Mouse (Mus musculus) cerebellum, postnatal 36 days (tissue): ENCODE measurements around the gene Tspan4.

ENCODE experiments used
- DNase-seq, 2 experiments: peaks; one replicate each; pipeline ENCODE4 v3.0.0; 2021 to 2022; ENCODE audit warnings: mixed read lengths in 2 of 2

Gene Tspan4

DNA sequence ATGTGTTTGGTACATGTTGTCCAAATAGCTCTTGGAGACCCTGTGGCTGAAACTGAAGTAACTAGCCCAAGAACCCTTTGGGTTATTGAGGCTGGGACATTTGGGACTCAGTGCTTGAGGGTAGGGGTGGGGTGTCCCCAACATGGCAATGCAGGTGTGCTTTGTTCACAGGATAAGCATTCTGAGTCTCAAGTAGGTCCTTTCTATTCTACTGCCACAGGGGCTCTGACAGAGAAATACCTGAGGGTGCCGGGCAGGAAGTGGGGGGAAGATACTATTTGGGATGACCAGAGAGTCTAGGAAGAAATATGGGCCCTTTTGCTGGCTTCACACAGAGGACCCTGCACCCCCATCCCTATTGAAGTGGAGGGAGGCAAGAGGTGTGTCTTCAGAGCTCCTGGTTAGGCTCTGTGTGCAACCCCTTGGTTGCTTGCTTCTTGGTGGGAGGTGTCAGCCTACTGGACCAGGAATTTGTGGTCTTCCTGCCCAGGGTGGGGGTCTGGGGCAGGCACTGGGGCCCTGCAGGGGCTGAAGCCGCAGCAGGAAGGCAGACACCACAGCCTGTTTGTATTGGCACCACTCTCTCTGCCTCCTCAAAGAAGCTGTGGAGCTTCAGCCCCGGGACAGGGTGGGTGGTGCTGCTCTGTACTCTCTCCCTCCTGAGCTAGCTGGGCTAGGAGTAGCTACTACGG, 2.7 kb downstream of the Tspan4 start:
- no peak for DNase-seq

DNA sequence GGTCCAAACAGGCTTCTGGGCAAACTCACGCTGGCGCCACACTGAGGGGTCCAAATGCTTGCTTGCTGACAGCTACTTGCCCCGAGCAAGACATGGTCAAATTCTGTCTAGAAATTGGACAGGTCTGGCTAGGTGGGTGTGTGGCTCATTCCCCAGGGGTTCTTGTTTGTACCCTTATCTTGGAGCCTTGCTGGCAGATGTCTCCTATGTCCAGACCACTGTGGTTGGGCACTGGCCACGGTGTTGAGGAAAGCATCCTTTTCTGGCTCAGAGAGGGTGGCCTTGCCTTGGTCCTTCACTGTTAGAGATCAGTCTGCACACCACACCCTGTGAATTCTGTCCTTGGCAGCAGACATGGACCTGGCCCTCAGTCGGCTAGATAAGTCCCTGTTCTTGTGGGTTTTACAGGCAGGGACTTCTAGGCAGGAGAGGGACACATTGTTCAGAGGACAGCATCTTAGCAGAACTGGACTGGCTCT, 3.3 kb downstream of the Tspan4 start:
- no peak for DNase-seq

DNA sequence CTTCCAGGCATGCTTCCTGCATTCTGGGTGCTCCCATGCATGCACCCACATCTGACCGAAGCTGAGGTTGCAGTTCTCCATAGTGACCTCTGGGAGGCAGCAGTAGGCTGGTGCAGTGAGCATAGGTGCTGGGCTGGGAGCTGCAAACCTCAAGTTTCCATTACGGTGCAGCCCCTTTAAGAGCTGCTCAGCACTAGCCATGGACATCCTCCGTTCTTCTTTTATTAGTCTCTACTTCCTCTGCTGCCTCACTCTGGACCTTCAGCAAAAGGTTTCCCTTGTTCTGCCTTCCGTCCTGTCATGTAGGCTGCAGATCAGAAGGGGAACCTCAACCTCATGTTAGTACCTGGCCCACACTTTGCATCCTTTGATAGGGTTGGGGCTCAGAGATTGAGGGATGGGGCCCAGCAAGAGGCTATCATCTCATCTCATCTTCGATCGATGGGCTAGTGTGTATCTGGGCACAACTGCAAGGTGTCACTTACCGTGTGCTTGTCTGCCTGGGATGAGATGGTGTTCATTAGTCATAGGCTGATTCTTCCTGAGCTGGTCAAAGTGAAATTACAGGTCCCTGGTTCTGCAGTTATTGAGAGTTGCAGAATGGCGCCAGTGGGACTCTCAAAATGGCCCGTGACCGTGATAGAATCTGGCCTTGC, 5.9 kb downstream of the Tspan4 start:
- DNase-seq, result peak; percentile 79 to 88

DNA sequence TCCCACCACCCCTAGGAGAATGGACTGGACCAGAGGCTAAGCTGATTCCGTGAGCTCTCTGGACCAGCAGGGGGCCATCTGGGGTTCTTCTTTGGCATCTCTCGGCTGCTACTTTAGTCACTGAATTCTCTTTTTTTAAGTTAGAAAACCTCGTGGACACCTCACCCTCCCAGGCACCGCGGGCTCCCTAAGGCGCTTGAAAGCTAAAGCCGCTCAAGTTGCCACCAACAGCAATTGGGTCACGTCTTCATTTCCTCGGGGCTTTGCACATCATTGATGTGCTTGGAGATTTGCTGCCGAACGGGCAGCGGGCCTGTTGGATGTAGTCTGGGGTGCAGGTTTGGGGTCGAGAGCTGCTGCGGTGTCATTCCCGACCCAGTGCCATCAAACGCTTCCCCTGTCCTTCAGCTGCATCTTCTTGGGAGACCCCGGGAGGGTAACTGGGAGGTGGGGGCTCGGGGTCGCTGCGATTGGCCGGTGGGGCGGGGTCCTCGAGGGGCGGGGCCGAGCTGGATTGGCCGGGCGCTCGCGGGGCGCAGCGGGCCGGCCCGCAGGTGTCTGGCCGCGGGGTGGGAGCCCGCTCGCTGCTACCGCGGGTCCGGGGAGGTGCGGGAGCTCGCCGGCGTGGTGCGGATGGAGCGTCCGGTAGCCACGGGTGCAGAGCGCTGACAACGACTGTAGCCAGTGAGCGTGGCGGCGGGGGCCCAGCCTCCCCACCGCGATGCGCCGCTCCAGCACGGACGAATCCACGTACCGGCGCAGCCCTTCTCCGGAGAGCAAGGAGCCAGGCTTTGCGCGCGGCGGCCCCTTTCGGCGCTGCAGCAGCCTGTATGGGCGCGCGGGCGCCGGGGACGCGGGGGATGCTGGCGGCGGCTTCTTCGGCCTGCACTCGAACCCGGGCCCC, 6.7 kb downstream of the Tspan4 start:
- peak; percentile 74 to 82 for DNase-seq

DNA sequence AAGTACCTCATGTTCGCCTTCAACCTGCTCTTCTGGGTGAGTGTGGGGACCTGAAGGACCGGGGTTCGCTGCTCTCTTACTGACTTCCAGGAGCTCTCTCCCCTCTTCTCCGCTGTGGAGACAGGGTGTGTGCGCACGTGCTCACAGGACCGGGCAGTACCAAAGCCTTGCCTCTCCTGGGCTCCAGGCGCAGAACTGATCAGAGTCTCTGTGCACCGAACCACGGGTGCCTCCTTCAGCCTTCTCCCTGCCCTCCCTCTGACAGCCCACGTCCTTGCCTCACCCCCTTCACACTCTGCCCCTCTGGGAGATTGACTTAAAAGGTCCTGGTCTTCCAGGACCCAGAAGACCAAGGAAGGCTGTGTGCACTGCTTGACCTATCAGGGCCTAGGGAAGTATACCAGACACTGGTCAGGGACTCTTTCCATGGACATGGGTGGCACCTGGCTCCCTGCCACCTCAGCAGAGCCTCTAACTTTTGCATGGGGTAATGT, 7.5 kb downstream of the Tspan4 start:
- peak in 1 of 2 experiments; percentile 49 for DNase-seq

DNA sequence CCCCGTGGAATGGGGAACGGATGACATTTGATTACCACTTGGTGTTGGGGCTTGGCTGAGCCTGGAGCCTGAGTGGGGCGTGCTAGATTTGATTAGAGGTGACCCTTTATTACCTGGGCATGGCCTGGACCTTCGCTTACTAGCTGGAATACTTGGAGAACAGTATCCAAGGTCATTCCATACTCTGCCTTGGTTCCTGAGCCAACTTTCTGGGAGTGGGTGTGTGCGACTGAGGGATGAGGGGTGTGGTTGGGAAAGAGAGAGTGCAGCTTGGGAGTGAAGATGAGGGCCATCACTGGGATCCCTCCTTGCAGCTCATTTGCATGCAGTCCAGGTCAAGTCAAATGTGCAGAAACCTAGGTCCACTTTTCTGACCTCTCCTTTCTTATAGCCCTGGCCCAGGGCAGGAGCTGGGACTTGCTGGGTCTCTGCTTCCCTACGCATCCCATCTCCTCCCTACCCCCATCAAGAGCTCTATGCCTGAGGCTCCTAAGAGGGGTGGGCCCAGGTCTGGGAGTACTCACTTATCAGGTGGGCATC, 8.1 kb downstream of the Tspan4 start:
- DNase-seq, result no peak

DNA sequence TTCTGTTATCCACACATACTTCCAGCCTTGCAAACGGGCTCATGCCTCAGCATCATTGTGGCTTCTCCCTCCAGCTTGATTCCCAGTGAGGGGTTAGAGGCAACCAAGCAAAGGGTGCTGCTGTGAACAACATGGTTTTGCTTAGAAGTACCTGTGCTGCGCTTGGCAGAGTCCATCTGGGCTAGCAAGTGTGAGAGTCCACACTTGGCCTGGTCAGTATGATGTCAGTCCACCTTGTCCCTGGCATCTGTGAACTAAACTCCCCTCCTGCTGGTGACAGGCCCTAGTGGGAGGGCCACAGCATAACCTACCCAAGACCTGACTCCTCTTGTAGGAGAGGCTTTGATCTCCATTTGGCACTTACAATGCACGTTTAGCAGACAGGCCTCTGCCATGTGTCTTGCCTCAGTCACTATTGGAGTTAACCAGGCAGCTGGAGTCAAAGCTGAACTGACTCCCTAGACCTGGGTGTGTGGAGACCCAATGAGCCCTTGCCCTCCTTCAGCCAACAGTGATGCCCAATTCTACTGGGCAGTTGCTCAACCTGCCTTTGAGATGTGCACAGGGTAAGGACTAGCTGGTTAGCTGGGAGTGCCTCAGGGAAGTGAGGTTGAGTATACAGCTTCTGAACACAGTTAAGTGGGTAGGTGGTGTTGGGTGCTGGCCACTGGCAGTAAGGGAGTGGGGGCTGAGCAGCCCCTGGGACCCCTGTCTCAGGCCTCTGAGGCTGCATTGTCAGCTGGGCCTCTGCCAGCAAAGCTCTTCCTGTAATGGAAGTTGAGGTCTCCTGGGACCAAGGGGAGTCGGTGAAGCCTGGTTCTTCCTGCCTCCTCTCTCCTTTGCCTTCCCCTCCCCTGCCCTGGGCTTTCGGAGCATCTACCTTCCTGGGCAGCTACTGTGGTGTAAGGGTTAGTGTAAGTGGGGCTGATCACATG, 9.4 kb downstream of the Tspan4 start:
- DNase-seq, result peak in 1 of 2 experiments; percentile 46

DNA sequence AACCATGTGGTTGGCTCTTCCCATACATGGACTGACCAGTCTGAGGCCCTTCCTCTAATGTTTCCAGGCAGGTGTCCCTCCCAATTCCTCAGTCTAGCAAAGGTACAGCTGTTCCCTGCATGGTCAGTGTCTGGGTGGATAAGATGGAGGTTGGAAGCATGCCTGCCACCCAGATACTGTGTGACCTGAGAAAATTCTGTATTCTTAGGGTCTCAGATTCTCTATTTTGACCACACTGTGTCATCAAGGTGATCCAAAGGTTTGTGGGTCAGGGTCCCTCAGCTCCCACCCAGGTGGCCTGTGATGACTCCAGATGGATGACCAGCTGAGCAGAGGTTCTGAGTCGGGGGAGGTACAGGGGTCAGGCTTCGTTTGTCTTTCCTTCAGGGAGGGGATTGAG, 10.1 kb downstream of the Tspan4 start:
- no peak for DNase-seq

DNA sequence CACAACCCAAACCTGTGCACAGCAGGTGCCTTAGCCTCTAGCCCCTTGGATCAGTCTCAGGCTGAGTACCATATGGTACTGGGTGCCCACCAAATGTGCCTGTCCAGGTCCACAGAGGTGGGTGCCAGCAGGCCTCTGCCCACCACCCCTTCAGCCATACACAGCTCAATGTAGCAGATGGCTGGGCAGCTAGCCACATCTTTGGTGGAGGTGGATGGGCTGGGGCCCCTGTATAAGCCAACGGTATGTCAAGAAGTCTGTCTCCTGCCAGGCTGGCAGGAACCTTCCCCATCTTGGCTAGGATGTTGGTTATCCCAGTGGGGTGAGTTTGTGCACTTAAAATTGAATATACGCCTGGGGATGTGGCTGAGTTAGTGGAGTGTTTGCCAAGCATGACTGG, 10.6 kb downstream of the Tspan4 start:
- DNase-seq, result peak; percentile 96 to 97

DNA sequence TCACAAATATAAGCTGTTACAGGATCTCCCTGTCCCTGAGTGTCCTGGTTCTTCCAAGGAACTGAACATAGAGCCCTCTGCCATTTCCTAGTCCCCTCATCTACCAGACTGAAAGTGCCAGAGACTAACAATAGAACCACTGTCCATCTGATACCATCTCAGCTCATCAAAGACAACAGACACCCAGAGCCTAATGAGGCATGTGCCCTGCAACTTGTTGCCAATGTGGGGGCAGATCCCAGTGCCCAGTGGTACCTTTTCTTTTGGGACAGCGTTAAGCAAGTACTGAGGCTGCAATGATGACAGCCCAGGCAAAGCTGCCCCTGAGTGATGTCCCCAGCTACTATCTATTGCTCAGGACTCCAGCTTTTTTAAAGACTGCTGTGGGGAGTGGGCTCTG, 11.2 kb downstream of the Tspan4 start:
- DNase-seq, result peak in 1 of 2 experiments; percentile 47

DNA sequence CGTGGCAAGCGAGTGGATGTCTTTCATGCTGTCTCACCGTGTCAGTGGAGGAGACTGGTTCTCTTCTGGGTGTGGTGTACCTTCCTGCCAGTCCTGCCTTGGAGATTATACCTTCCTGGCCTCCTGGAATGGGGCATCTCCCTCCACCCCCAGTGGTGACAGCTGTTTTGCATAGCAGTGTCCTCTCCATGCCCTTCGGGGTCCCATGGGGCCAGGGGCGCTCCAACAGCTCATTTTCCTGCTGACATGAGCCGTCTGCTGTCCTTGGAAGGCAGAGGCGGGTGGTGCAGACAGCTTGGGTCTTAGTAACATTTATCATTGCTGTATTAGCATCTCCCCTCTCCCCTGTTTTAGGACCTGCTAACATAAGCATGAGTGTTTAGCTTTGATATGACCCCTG, 12.1 kb downstream of the Tspan4 start:
- no peak for DNase-seq

DNA sequence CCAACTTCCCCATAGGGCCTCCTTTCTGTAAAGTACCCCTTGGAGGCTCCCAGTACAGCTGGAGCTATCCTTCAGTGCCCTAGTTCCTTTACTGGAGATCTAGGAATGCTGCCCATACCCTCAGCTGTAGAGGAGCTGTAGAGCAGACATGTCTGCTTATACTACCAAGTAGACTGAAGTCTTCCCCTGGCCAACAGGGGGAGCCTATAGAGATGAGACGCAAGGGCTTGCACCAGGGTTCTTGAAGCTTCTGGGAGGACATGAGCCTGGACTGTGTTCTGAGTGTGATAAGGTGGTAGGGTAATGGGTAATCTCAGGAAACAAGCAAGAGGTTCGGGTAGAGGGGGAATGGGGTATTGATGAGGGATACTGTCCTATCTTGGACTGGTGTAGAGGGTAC, 16.1 kb downstream of the Tspan4 start:
- no peak for DNase-seq

DNA sequence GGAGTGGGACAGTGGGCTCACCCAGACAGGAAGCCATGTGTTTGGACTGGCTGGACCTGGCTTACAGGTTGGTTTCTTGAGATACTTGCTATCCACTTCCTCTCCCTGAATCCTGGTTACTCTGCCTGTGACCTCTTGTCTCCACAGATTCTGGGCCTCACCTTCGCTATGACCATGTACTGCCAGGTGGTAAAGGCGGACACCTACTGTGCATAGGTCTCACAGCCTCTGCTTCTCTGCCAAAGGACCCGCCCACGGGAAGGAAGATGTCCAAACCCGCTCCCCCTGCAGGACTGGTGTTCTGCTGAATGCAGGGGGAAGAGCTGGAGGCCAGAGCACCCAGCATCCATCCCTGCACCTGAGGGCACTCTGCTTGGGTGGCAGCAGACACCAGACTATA, 17.7 kb downstream of the Tspan4 start:
- DNase-seq, result peak; percentile 64 to 68

DNA sequence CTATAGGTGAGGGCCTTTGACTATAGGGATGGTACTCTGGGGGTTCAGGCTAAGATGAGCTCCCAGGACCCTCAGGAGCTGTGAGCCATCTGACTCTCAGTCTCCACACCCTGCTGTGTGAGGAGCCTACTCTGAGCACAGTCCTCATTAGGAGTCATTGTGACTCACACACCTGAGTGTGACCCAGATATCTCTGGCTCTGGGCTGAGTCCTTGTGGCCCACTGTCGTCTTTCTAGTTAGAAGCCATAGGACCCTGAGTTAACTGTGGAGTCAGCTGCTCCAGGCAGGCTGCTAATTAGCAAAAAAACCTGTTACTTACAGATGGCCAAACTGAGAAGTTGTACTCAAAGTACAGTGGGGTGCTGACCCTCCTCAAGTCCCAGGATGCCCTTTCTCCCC, 18.7 kb downstream of the Tspan4 start:
- DNase-seq, result peak; percentile 11 to 38

DNA sequence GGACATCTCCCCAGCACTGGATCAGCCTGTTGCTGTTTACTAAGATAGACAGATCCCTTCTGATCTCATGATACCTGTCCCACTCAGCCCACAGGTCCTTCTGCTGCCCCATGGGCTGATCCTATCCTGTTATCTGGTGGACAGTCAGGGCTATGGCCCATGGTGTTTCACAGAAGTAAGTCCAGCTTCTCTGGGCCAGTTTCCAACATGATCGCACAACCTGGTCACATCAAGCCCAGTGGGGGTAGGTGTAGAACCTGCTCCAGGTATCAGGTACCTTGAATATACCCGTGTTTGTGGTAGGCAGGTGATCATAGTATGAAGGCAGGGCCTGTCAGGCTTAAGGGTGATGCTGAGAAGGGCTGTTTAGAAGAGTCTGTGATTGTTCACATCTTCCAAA, 20.3 kb downstream of the Tspan4 start:
- DNase-seq, result peak; percentile 15 to 34

DNA sequence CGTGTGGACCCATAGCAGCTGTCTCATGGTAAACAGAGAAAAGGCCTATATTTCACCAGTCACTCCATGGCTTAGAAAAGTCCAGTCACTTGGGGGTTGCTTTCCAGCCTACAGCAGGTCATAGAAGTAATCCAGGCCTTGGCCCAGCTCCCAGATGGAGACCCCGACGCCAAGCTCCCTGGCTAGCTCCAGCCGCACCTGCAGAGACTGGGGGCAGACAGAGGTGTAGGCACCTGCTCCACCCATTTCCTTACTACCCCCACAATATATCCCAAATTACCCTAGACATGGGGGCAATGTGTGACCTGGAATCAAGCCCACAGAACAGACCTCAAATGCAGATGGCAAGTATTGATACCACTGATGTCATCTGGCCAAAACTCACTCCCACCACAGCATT, 20.9 kb downstream of the Tspan4 start:
- no peak for DNase-seq

DNA sequence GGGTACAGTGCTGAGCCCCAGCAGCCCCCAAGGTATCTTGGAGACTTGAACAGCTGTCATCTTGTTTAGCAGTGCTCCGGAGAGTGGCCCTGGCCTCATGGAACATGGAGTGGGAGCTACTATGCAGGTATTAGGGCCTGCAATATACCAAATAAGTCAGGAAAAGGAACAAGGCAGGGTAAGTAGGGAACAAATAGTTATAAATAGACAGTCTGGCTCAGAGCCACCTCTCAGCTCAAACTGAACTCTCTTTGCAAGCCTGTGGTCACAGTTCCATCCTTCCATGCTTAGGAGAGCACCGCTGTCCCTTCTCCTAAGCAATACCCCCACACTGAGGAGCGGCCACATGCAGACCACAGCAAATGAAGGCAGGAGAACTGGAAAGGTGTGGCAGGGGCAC, 22.6 kb downstream of the Tspan4 start:
- peak in 1 of 2 experiments; percentile 34 for DNase-seq

DNA sequence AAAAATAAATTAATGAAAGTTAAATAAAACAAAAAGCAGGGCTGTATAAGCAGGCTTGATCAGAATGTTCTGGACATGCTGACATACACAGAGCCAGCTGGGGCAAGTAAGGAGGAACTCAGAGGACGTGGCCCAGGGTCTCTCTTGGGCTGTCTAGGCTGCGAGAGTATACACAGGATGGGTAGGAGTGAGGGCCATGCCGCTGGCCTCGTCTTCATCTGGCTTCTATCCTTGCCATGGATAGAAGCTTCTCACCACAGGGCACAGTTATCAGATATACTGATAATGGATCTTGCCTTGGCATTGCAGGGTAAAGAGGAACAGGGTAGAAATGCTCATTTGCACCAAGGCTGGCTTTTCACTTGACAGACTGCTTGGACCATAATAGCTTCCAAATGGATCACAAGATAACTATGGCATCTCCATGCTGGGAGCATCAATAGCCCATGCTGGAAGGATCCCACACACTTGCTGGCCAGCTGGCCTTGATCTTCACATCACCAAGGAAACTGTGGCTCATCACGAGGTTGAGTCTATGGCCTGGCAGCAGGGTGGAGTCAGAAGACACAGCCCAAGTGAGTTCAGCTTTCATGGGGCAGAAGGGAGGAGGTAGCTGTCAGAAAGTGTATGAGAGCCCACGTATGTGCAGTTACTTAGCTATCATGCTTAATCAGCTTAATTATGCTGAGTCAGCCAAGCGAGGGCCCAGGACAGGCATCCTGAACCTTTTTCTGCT, 26.9 kb downstream of the Tspan4 start:
- peak in 1 of 2 experiments; percentile 35 for DNase-seq

DNA sequence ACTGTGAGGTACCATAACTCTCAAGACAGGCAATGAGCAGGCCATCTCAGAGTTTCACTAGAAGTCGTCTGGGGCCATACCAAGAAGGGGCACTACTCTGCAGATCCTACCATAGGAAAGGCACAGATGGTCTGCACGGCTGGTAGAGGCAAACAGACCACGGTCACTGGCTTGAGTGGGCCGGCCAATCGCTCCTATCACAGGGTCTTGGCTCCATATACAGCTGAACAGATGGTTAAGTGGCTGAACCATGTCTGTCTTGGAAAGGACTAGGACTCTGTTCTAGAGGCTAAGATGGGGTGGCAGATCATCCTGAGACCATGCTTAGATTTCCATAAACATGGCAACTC, 27.5 kb downstream of the Tspan4 start:
- DNase-seq, result peak; percentile 73

DNA sequence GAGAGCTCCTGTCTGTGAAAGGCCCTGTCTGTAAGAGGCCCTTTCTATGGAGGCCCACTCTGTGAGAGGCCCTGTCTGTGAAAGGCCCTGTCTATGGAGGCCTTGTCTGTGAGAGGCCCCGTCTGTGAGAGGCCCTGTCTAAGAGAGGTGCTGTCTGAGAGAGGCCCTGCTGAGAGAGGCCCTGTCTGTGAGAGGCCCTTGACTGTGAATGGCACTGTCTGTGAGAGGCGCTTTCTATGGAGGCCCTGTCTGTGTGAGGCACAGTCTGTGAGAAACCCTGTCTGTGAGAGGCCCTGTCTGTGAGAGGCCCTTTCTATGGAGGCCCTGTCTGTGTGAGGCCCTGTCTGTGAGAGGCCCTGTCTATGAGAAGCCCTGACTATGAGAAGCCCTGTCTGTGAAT, 31.2 kb downstream of the Tspan4 start:
- DNase-seq, result no peak

DNA sequence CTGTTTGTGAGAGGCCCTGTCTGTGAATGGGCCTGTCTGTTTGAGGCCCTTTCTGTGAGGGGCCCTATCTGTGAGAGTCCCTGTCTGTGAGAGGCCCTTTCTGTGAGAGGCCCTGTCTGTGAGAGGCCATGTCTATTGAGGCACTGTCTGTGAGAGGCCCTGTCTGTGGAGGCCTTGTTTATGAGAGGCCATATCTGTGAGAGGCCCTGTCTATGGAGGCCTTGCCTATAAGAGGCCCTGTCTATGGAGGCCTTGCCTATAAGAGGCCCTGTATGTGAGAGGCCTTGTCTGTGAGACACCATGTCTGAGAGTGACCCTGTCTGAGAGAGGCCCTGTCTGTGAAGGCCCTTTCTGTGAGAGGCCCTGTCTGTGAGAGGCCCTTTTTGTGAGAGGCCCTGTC, 33.1 kb downstream of the Tspan4 start:
- no peak for DNase-seq
